Mouse (Mus musculus): ENCODE results near the gene Wdfy1. TPM values are rescaled to one million over a fixed set of nuclear protein-coding genes. Genes with fewer than 3 reads are reported as not detected.

Wdfy1 gene
- polyA plus RNA-seq, 2 experiments, result 20.8 to 31.1 TPM

- no peak for DNase-seq (ENCODE audit: low spot score)
- Histone ChIP-seq H3K9me3 (ENCODE audit: control insufficient read depth, low read length) (no peaks in the 10 kb centered on the region), H3K36me3 (ENCODE audit: control insufficient read depth, insufficient read depth, low read length) (no peaks in the 10 kb centered on the region), H3K4me3 (replicated peaks; ENCODE audit: low read length) (peak overlapping the region; percentile 90), H3K4me2 (replicated peaks; ENCODE audit: low read depth, low read length, severe bottlenecking) (peak overlapping the region; percentile 90), H3K27me3 (ENCODE audit: control insufficient read depth, insufficient read depth, low read length) (no peaks in the 10 kb centered on the region), H3K27ac (replicated peaks; ENCODE audit: low read depth, low read length) (no peak overlapping the region), H3K9ac (ENCODE audit: low read depth, low read length, severe bottlenecking) (peak overlapping the region; percentile 81), H3K4me1 (ENCODE audit: control insufficient read depth, insufficient read depth, low read length) (peaks cover 11% of the 10 kb centered on the region)
- WGBS, result 5% methylated on average over 11 of the region's 11 CpGs
- no peak for TF ChIP-seq POLR2A (IDR thresholded peaks at IDR 0.05; ENCODE audit: borderline replicate concordance, extremely low read depth, insufficient read depth, insufficient read length)
- ATAC-seq (ENCODE audit: low FRiP score, low read depth), result no peak
Observed at GRCm38 (mm10) chr1:79760656-79761055, 15.3 kb downstream of the Wdfy1 start.

- Histone ChIP-seq H3K4me2 (replicated peaks; ENCODE audit: low read depth, low read length, severe bottlenecking) (peak overlapping the region; percentile 13; the same call in 1 of the 2 replicates), H3K9ac (ENCODE audit: low read depth, low read length, severe bottlenecking) (no peak overlapping the region), H3K36me3 (ENCODE audit: control insufficient read depth, insufficient read depth, low read length) (no peaks in the 10 kb centered on the region), H3K4me1 (ENCODE audit: control insufficient read depth, insufficient read depth, low read length) (peaks cover 11% of the 10 kb centered on the region), H3K27ac (replicated peaks; ENCODE audit: low read depth, low read length) (no peak overlapping the region), H3K4me3 (replicated peaks; ENCODE audit: low read length) (no peak overlapping the region), H3K27me3 (ENCODE audit: control insufficient read depth, insufficient read depth, low read length) (no peaks in the 10 kb centered on the region), H3K9me3 (ENCODE audit: control insufficient read depth, low read length) (no peaks in the 10 kb centered on the region)
- TF ChIP-seq POLR2A (IDR thresholded peaks at IDR 0.05; ENCODE audit: borderline replicate concordance, extremely low read depth, insufficient read depth, insufficient read length), result no peak
- 63% methylated on average over 5 of the region's 5 CpGs for WGBS
- DNase-seq (ENCODE audit: low spot score) (no peak), ATAC-seq (ENCODE audit: low FRiP score, low read depth) (no peak)
Observed at GRCm38 (mm10) chr1:79759436-79759972, 16.4 kb downstream of the Wdfy1 start.

- Histone ChIP-seq H3K4me1 (ENCODE audit: control insufficient read depth, insufficient read depth, low read length) (peaks cover 11% of the 10 kb centered on the region), H3K27ac (replicated peaks; ENCODE audit: low read depth, low read length) (no peak overlapping the region), H3K9me3 (ENCODE audit: control insufficient read depth, low read length) (no peaks in the 10 kb centered on the region), H3K27me3 (ENCODE audit: control insufficient read depth, insufficient read depth, low read length) (no peaks in the 10 kb centered on the region), H3K4me2 (replicated peaks; ENCODE audit: low read depth, low read length, severe bottlenecking) (no peak overlapping the region), H3K36me3 (ENCODE audit: control insufficient read depth, insufficient read depth, low read length) (no peaks in the 10 kb centered on the region), H3K9ac (ENCODE audit: low read depth, low read length, severe bottlenecking) (no peak overlapping the region), H3K4me3 (replicated peaks; ENCODE audit: low read length) (no peak overlapping the region)
- 12% methylated on average over 2 of the region's 2 CpGs for WGBS
- TF ChIP-seq POLR2A (IDR thresholded peaks at IDR 0.05; ENCODE audit: borderline replicate concordance, extremely low read depth, insufficient read depth, insufficient read length), result no peak
- no peak for DNase-seq (ENCODE audit: low spot score)
- ATAC-seq (ENCODE audit: low FRiP score, low read depth), result no peak
Observed at GRCm38 (mm10) chr1:79759006-79759405, 16.9 kb downstream of the Wdfy1 start.

- Histone ChIP-seq H3K36me3 (ENCODE audit: control insufficient read depth, insufficient read depth, low read length) (no peaks in the 10 kb centered on the region), H3K9ac (ENCODE audit: low read depth, low read length, severe bottlenecking) (no peak overlapping the region), H3K4me2 (replicated peaks; ENCODE audit: low read depth, low read length, severe bottlenecking) (no peak overlapping the region), H3K4me1 (ENCODE audit: control insufficient read depth, insufficient read depth, low read length) (peaks cover 11% of the 10 kb centered on the region), H3K27ac (replicated peaks; ENCODE audit: low read depth, low read length) (no peak overlapping the region), H3K27me3 (ENCODE audit: control insufficient read depth, insufficient read depth, low read length) (no peaks in the 10 kb centered on the region), H3K4me3 (replicated peaks; ENCODE audit: low read length) (no peak overlapping the region), H3K9me3 (ENCODE audit: control insufficient read depth, low read length) (no peaks in the 10 kb centered on the region)
- WGBS, result 71% methylated on average over 4 of the region's 4 CpGs
- no peak for ATAC-seq (ENCODE audit: low FRiP score, low read depth)
- DNase-seq (ENCODE audit: low spot score), result no peak
- TF ChIP-seq POLR2A (IDR thresholded peaks at IDR 0.05; ENCODE audit: borderline replicate concordance, extremely low read depth, insufficient read depth, insufficient read length), result no peak
Observed at GRCm38 (mm10) chr1:79757597-79757996, 18.3 kb downstream of the Wdfy1 start.

GRCm38 (mm10) chr1:79757161-79757560, 18.8 kb downstream of the Wdfy1 start:
- H3K4me1 ChIP-seq (ENCODE audit: control insufficient read depth, insufficient read depth, low read length), result peaks cover 9% of the 10 kb centered on the region
- WGBS, result 55% methylated on average over 7 of the region's 7 CpGs
- no peaks in the 10 kb centered on the region for H3K27me3 ChIP-seq (ENCODE audit: control insufficient read depth, insufficient read depth, low read length)
- H3K4me3 ChIP-seq (replicated peaks; ENCODE audit: low read length), result no peak overlapping the region
- H3K9ac ChIP-seq (ENCODE audit: low read depth, low read length, severe bottlenecking), result no peak overlapping the region
- no peak for DNase-seq (ENCODE audit: low spot score)
- no peak for ATAC-seq (ENCODE audit: low FRiP score, low read depth)
- H3K4me2 ChIP-seq (replicated peaks; ENCODE audit: low read depth, low read length, severe bottlenecking), result no peak overlapping the region
- H3K27ac ChIP-seq (replicated peaks; ENCODE audit: low read depth, low read length), result no peak overlapping the region
- TF ChIP-seq POLR2A (IDR thresholded peaks at IDR 0.05; ENCODE audit: borderline replicate concordance, extremely low read depth, insufficient read depth, insufficient read length), result no peak
- H3K36me3 ChIP-seq (ENCODE audit: control insufficient read depth, insufficient read depth, low read length), result no peaks in the 10 kb centered on the region
- H3K9me3 ChIP-seq (ENCODE audit: control insufficient read depth, low read length), result no peaks in the 10 kb centered on the region
